Mouse (Mus musculus) liver, embryonic 16.5 days (tissue): ENCODE results near the gene Pdia2. TPM values are rescaled to one million over a fixed set of nuclear protein-coding genes. Genes with fewer than 3 reads are reported as not detected.

ENCODE experiments used
- polyA plus RNA-seq: library from polyadenylated mRNA; unstranded; fragments of >200 nt; fragmentation: Nextera tagmentation; extraction: Ambion mirVana; gene quantifications from 2 replicates; pipeline ENCODE4 v1.2.1, GENCODE M21; 2015

Pdia2 gene
- polyA plus RNA-seq, 1 experiment from 2014 or later = 55.6 TPM

Other genes starting within 250 kb of the Pdia2 start
- 0.13 and 0.16 TPM in 2 replicates for gene A930017K11Rik, start 246.5 kb downstream of the Pdia2 start, polyA plus RNA-seq
- 8.0 and 9.9 TPM in 2 replicates for gene Capn15, start 213.3 kb downstream of the Pdia2 start, polyA plus RNA-seq
- gene Rab11fip3, start 129.5 kb downstream of the Pdia2 start, polyA plus RNA-seq = 1.4 and 1.7 TPM in 2 replicates
- gene Decr2, start 108.8 kb downstream of the Pdia2 start, polyA plus RNA-seq = 21.2 and 26.3 TPM in 2 replicates
- gene Nme4, start 103.5 kb downstream of the Pdia2 start, polyA plus RNA-seq = 30.1 and 30.9 TPM in 2 replicates
- 1.2 and 1.6 TPM in 2 replicates for gene Tmem8, start 85.8 kb downstream of the Pdia2 start, polyA plus RNA-seq
- 106 and 117 TPM in 2 replicates for gene Mrpl28, start 75.6 kb downstream of the Pdia2 start, polyA plus RNA-seq
- gene Axin1, start 60.4 kb downstream of the Pdia2 start, polyA plus RNA-seq = 2.3 and 2.6 TPM in 2 replicates
- 0.48 and 0.63 TPM in 2 replicates for gene Rgs11, start 3.9 kb upstream of the Pdia2 start, polyA plus RNA-seq
- gene Arhgdig, start 8.7 kb upstream of the Pdia2 start, polyA plus RNA-seq = 3.3 TPM in 2 replicates
- gene Fam234a, start 45.2 kb upstream of the Pdia2 start, polyA plus RNA-seq = 18.5 and 21.4 TPM in 2 replicates
- gene Luc7l, start 53.8 kb upstream of the Pdia2 start, polyA plus RNA-seq = 25.4 and 26.8 TPM in 2 replicates
- gene Neurl1b, start 215.7 kb upstream of the Pdia2 start, polyA plus RNA-seq = 0.04 and 0.07 TPM in 2 replicates